ENCODE assay signal across 13 mouse cellular contexts in genomic region chr19:46220116-46220515, GRCm38 (mm10).
"Had no signal": no experiment of that assay in that cellular context is flagged by ENCODE, and none has a peak within 500 bp of the region (broad histone marks: within the 10 kb centered on the region; RNA-seq: fewer than 3 reads in every experiment).

No protein-coding gene starts in this region.

- H3K4me2 ChIP-seq: liver, embryonic 11.5 days; liver, embryonic 15.5 days; neural tube, embryonic 13.5 days had no signal

- DNase-seq: kidney, postnatal 14 days; lung, adult 2 months; lung, postnatal 4 days; right cerebral cortex, postnatal 14 days; thymus, postnatal 36 days had no signal

- H3K4me3 ChIP-seq: left cerebral cortex, adult 2 months; limb, embryonic 10.5 days; liver, embryonic 15.5 days; midbrain, embryonic 10.5 days; neural tube, embryonic 13.5 days had no signal

- H3K36me3 ChIP-seq: limb, embryonic 10.5 days; liver, embryonic 15.5 days; midbrain, embryonic 10.5 days; neural tube, embryonic 13.5 days had no signal

- H3K4me1 ChIP-seq: liver, embryonic 15.5 days had no signal

- ATAC-seq: lung, postnatal 0 days; midbrain, embryonic 16.5 days had no signal

- H3K27me3 ChIP-seq: liver, embryonic 15.5 days; neural tube, embryonic 13.5 days had no signal

- H3K9me3 ChIP-seq: limb, embryonic 10.5 days; liver, embryonic 15.5 days; midbrain, embryonic 10.5 days; neural tube, embryonic 13.5 days had no signal

- H3K27ac ChIP-seq: left cerebral cortex, adult 2 months; limb, embryonic 10.5 days; liver, embryonic 15.5 days; midbrain, embryonic 10.5 days; neural tube, embryonic 13.5 days had no signal

- H3K9ac ChIP-seq: liver, embryonic 15.5 days; neural tube, embryonic 13.5 days had no signal
